Mouse (Mus musculus) gastrocnemius, postnatal 10 days (tissue): ENCODE results near the gene Ntng2. TPM values are rescaled to one million over a fixed set of nuclear protein-coding genes. Genes with fewer than 3 reads are reported as not detected.

Experiments
- DNase-seq: peaks from one replicate; pipeline ENCODE4 v3.0.0; 2021; ENCODE audit warnings: mixed read lengths
- total RNA-seq, 2 experiments: library from RNA; stranded (reverse); gene quantifications; 2 replicates each; pipeline ENCODE4 v1.2.3; 2021

Ntng2 gene
- total RNA-seq, 2 experiments from 2014 or later, result 19.5 to 23.9 TPM

GRCm38 (mm10) chr2:29235811-29236210 is 17.0 kb downstream of the Ntng2 start:
- DNase-seq, result no peak

GRCm38 (mm10) chr2:29235026-29235425 is 17.8 kb downstream of the Ntng2 start:
- no peak for DNase-seq

- no peak for DNase-seq
Measured at GRCm38 (mm10) chr2:29234002-29234401, 18.8 kb downstream of the Ntng2 start.

- DNase-seq, result no peak
Measured at GRCm38 (mm10) chr2:29230191-29230835, 22.5 kb downstream of the Ntng2 start.

GRCm38 (mm10) chr2:29226671-29227070 is 26.1 kb downstream of the Ntng2 start:
- no peak for DNase-seq

GRCm38 (mm10) chr2:29223591-29224262 is 29.1 kb downstream of the Ntng2 start:
- DNase-seq, result no peak

GRCm38 (mm10) chr2:29222302-29222701 is 30.5 kb downstream of the Ntng2 start:
- DNase-seq, result peak; percentile 32

GRCm38 (mm10) chr2:29218831-29219230 is 34.0 kb downstream of the Ntng2 start:
- no peak for DNase-seq

GRCm38 (mm10) chr2:29217897-29218296 is 34.9 kb downstream of the Ntng2 start:
- peak; percentile 79 for DNase-seq

- no peak for DNase-seq
Measured at GRCm38 (mm10) chr2:29217042-29217441, 35.8 kb downstream of the Ntng2 start.

GRCm38 (mm10) chr2:29216286-29217012 is 36.4 kb downstream of the Ntng2 start:
- peak; percentile 72 for DNase-seq

- no peak for DNase-seq
Measured at GRCm38 (mm10) chr2:29206156-29206555, 46.6 kb downstream of the Ntng2 start.

GRCm38 (mm10) chr2:29201223-29201955 is 51.4 kb downstream of the Ntng2 start:
- DNase-seq, result no peak

- peak; percentile 65 for DNase-seq
Measured at GRCm38 (mm10) chr2:29199909-29200308, 52.9 kb downstream of the Ntng2 start.

- DNase-seq, result no peak
Measured at GRCm38 (mm10) chr2:29198446-29198845, 54.4 kb downstream of the Ntng2 start.

GRCm38 (mm10) chr2:29196844-29197243 is 56.0 kb downstream of the Ntng2 start:
- DNase-seq, result no peak

- DNase-seq, result peak; percentile 91
Measured at GRCm38 (mm10) chr2:29194547-29195463, 58.0 kb downstream of the Ntng2 start.

GRCm38 (mm10) chr2:29193819-29194546 is 58.8 kb downstream of the Ntng2 start:
- no peak for DNase-seq

- DNase-seq, result no peak
Measured at GRCm38 (mm10) chr2:29192629-29193278, 60.1 kb downstream of the Ntng2 start.
